Mouse (Mus musculus): ENCODE data around the gene Plekhh1. TPM values are rescaled to one million over a fixed set of nuclear protein-coding genes. Genes with fewer than 3 reads are reported as not detected.

Plekhh1 gene
- 2.6 and 3.1 TPM in 2 replicates for polyA plus RNA-seq (2015; fragmentation: Nextera tagmentation; extraction: Ambion mirVana)

- peak; percentile 96 for ATAC-seq (ENCODE audit: low read depth)
- WGBS = 1% methylated on average over 56 of the region's 80 CpGs
- no peaks in the 10 kb centered on the region for H3K9me3 ChIP-seq (ENCODE audit: control insufficient read depth, low read length)
- H3K4me3 ChIP-seq (ENCODE audit: low read length) = peak within 1 kb of the TSS; percentile 84
- peak within 1 kb of the TSS; percentile 98 for H3K4me2 ChIP-seq (ENCODE audit: low read depth, low read length)
- no peaks in the 10 kb centered on the region; the same call in 1 of the 2 replicates for H3K4me1 ChIP-seq (replicated peaks; ENCODE audit: control insufficient read depth, insufficient read depth, low read length)
- H3K9ac ChIP-seq (ENCODE audit: low read length) = peak within 1 kb of the TSS; percentile 93
- no peaks in the 10 kb centered on the region; the same call in 1 of the 2 replicates for H3K27me3 ChIP-seq (ENCODE audit: control insufficient read depth, insufficient read depth, low read depth, low read length)
- H3K36me3 ChIP-seq (ENCODE audit: control insufficient read depth, insufficient read depth, low read length) = no peaks in the 10 kb centered on the region
- H3K27ac ChIP-seq (ENCODE audit: low read length) = peak within 1 kb of the TSS; percentile 51; the same call in 1 of the 2 replicates
Measured at GRCm38 (mm10) chr12:79028911-79029861, at the start of gene Plekhh1. Gene Plekhh1 (plus strand): TSS chr12:79029163.

- Histone ChIP-seq H3K4me2 (ENCODE audit: low read depth, low read length) (no peak overlapping the region), H3K27me3 (ENCODE audit: control insufficient read depth, insufficient read depth, low read depth, low read length) (no peaks in the 10 kb centered on the region), H3K27ac (ENCODE audit: low read length) (no peak overlapping the region), H3K4me1 (replicated peaks; ENCODE audit: control insufficient read depth, insufficient read depth, low read length) (peaks cover 9% of the 10 kb centered on the region), H3K36me3 (ENCODE audit: control insufficient read depth, insufficient read depth, low read length) (no peaks in the 10 kb centered on the region), H3K9me3 (ENCODE audit: control insufficient read depth, low read length) (no peaks in the 10 kb centered on the region), H3K9ac (ENCODE audit: low read length) (no peak overlapping the region), H3K4me3 (ENCODE audit: low read length) (no peak overlapping the region)
- 64% methylated on average over 5 of the region's 5 CpGs for WGBS
- no peak for ATAC-seq (ENCODE audit: low read depth)
Measured at GRCm38 (mm10) chr12:78980683-78981091, 48.3 kb upstream of the Plekhh1 start.

- Histone ChIP-seq H3K36me3 (ENCODE audit: control insufficient read depth, insufficient read depth, low read length) (no peaks in the 10 kb centered on the region), H3K4me2 (ENCODE audit: low read depth, low read length) (no peak overlapping the region), H3K27ac (ENCODE audit: low read length) (no peak overlapping the region), H3K27me3 (ENCODE audit: control insufficient read depth, insufficient read depth, low read depth, low read length) (no peaks in the 10 kb centered on the region), H3K9me3 (ENCODE audit: control insufficient read depth, low read length) (no peaks in the 10 kb centered on the region), H3K4me3 (ENCODE audit: low read length) (no peak overlapping the region), H3K9ac (ENCODE audit: low read length) (no peak overlapping the region), H3K4me1 (replicated peaks; ENCODE audit: control insufficient read depth, insufficient read depth, low read length) (peaks cover 9% of the 10 kb centered on the region)
- 60% methylated on average over 2 of the region's 2 CpGs for WGBS
- ATAC-seq (ENCODE audit: low read depth) = no peak
Measured at GRCm38 (mm10) chr12:78981131-78981530, 47.8 kb upstream of the Plekhh1 start.

- ATAC-seq (ENCODE audit: low read depth) = no peak
- Histone ChIP-seq H3K9ac (ENCODE audit: low read length) (no peak overlapping the region), H3K9me3 (ENCODE audit: control insufficient read depth, low read length) (no peaks in the 10 kb centered on the region), H3K27me3 (ENCODE audit: control insufficient read depth, insufficient read depth, low read depth, low read length) (no peaks in the 10 kb centered on the region), H3K4me3 (ENCODE audit: low read length) (no peak overlapping the region), H3K36me3 (ENCODE audit: control insufficient read depth, insufficient read depth, low read length) (no peaks in the 10 kb centered on the region), H3K4me2 (ENCODE audit: low read depth, low read length) (no peak overlapping the region), H3K27ac (ENCODE audit: low read length) (peak overlapping the region; percentile 2; the same call in 1 of the 2 replicates), H3K4me1 (replicated peaks; ENCODE audit: control insufficient read depth, insufficient read depth, low read length) (peaks cover 9% of the 10 kb centered on the region)
- 47% methylated on average over 9 of the region's 9 CpGs for WGBS
Measured at GRCm38 (mm10) chr12:78981938-78982825, 46.8 kb upstream of the Plekhh1 start.

- Histone ChIP-seq H3K4me3 (ENCODE audit: low read length) (no peak overlapping the region), H3K27ac (ENCODE audit: low read length) (peak overlapping the region; percentile 2), H3K4me2 (ENCODE audit: low read depth, low read length) (no peak overlapping the region), H3K4me1 (replicated peaks; ENCODE audit: control insufficient read depth, insufficient read depth, low read length) (peaks cover 9% of the 10 kb centered on the region), H3K9me3 (ENCODE audit: control insufficient read depth, low read length) (no peaks in the 10 kb centered on the region), H3K36me3 (ENCODE audit: control insufficient read depth, insufficient read depth, low read length) (no peaks in the 10 kb centered on the region), H3K27me3 (ENCODE audit: control insufficient read depth, insufficient read depth, low read depth, low read length) (no peaks in the 10 kb centered on the region), H3K9ac (ENCODE audit: low read length) (no peak overlapping the region)
- WGBS = 30% methylated on average over 9 of the region's 9 CpGs
- peak; percentile 90 for ATAC-seq (ENCODE audit: low read depth)
Measured at GRCm38 (mm10) chr12:78983296-78984034, 45.5 kb upstream of the Plekhh1 start.

- no peaks in the 10 kb centered on the region for H3K9me3 ChIP-seq (ENCODE audit: control insufficient read depth, low read length)
- peak; percentile 42 for ATAC-seq (ENCODE audit: low read depth)
- WGBS = 27% methylated on average over 3 of the region's 3 CpGs
- no peak overlapping the region for H3K9ac ChIP-seq (ENCODE audit: low read length)
- H3K4me2 ChIP-seq (ENCODE audit: low read depth, low read length) = no peak overlapping the region
- no peaks in the 10 kb centered on the region for H3K36me3 ChIP-seq (ENCODE audit: control insufficient read depth, insufficient read depth, low read length)
- H3K27ac ChIP-seq (ENCODE audit: low read length) = peak overlapping the region; percentile 2
- H3K27me3 ChIP-seq (ENCODE audit: control insufficient read depth, insufficient read depth, low read depth, low read length) = no peaks in the 10 kb centered on the region
- H3K4me3 ChIP-seq (ENCODE audit: low read length) = no peak overlapping the region
- H3K4me1 ChIP-seq (replicated peaks; ENCODE audit: control insufficient read depth, insufficient read depth, low read length) = peaks cover 9% of the 10 kb centered on the region
Measured at GRCm38 (mm10) chr12:78984035-78984432, 44.9 kb upstream of the Plekhh1 start.

- Histone ChIP-seq H3K27ac (ENCODE audit: low read length) (no peak overlapping the region), H3K9me3 (ENCODE audit: control insufficient read depth, low read length) (no peaks in the 10 kb centered on the region), H3K36me3 (ENCODE audit: control insufficient read depth, insufficient read depth, low read length) (no peaks in the 10 kb centered on the region), H3K4me3 (ENCODE audit: low read length) (no peak overlapping the region), H3K4me2 (ENCODE audit: low read depth, low read length) (no peak overlapping the region), H3K9ac (ENCODE audit: low read length) (no peak overlapping the region), H3K27me3 (ENCODE audit: control insufficient read depth, insufficient read depth, low read depth, low read length) (no peaks in the 10 kb centered on the region), H3K4me1 (replicated peaks; ENCODE audit: control insufficient read depth, insufficient read depth, low read length) (peaks cover 6% of the 10 kb centered on the region)
- no peak for ATAC-seq (ENCODE audit: low read depth)
- WGBS = 64% methylated on average over 9 of the region's 9 CpGs
Measured at GRCm38 (mm10) chr12:78987581-78988081, 41.3 kb upstream of the Plekhh1 start.

- Histone ChIP-seq H3K27me3 (ENCODE audit: control insufficient read depth, insufficient read depth, low read depth, low read length) (no peaks in the 10 kb centered on the region), H3K27ac (ENCODE audit: low read length) (no peak overlapping the region), H3K4me2 (ENCODE audit: low read depth, low read length) (no peak overlapping the region), H3K9ac (ENCODE audit: low read length) (no peak overlapping the region), H3K9me3 (ENCODE audit: control insufficient read depth, low read length) (no peaks in the 10 kb centered on the region), H3K4me1 (replicated peaks; ENCODE audit: control insufficient read depth, insufficient read depth, low read length) (no peaks in the 10 kb centered on the region), H3K4me3 (ENCODE audit: low read length) (no peak overlapping the region), H3K36me3 (ENCODE audit: control insufficient read depth, insufficient read depth, low read length) (no peaks in the 10 kb centered on the region)
- 85% methylated on average over 4 of the region's 4 CpGs for WGBS
- ATAC-seq (ENCODE audit: low read depth) = no peak
Measured at GRCm38 (mm10) chr12:78996271-78996670, 32.7 kb upstream of the Plekhh1 start.
